16 mouse cellular contexts compared by ENCODE assay signal in genomic region chr9:90033922-90034321, GRCm38 (mm10). TPM values are rescaled to one million over a fixed set of nuclear protein-coding genes. Genes with fewer than 3 reads are reported as not detected.
DNase-seq lines count a peak whose midpoint lies in the region; ATAC-seq and TF ChIP-seq lines count a peak whose summit lies in the region.
"Had no signal": no experiment of that assay in that cellular context is flagged by ENCODE, and none has a peak within 500 bp of the region (broad histone marks: within the 10 kb centered on the region; RNA-seq: fewer than 3 reads in every experiment).

No protein-coding gene starts in this region.

- no peak overlapping the region for H3K4me3 ChIP-seq in gastrocnemius, adult 2 months
- H3K4me3 ChIP-seq in liver, postnatal 0 days (ENCODE audit: low read depth, low read length): no peak overlapping the region
- no peak overlapping the region for H3K4me3 ChIP-seq in liver, embryonic 11.5 days (ENCODE audit: low read depth, low read length)
- H3K4me3 ChIP-seq in bone marrow, adult 2 months (replicated peaks; ENCODE audit: control insufficient read depth, low read depth, low read length): peak overlapping the region; percentile 48
- H3K4me3 ChIP-seq: forebrain, embryonic 13.5 days; hindbrain, embryonic 10.5 days; intestine, embryonic 15.5 days; liver, embryonic 15.5 days; midbrain, embryonic 15.5 days had no signal

- WGBS in liver, postnatal 0 days (ENCODE audit: insufficient replicate concordance): 53% methylated on average over 4 of the region's 4 CpGs
- 60% methylated on average over 4 of the region's 4 CpGs for WGBS in liver, embryonic 11.5 days
- 70% methylated on average over 4 of the region's 4 CpGs for WGBS in bone marrow, adult 2 months

- no peak overlapping the region for H3K9ac ChIP-seq in liver, postnatal 0 days (replicated peaks)
- no peak overlapping the region for H3K9ac ChIP-seq in liver, embryonic 11.5 days (ENCODE audit: low read depth, low read length)
- H3K9ac ChIP-seq: forebrain, embryonic 13.5 days; intestine, embryonic 15.5 days; liver, embryonic 15.5 days; midbrain, embryonic 15.5 days had no signal

- TF ChIP-seq EP300 in liver, postnatal 0 days (IDR thresholded peaks at IDR 0.05; ENCODE audit: low read depth): no peak

- H3K9me3 ChIP-seq in liver, postnatal 0 days (ENCODE audit: low read length): no peaks in the 10 kb centered on the region
- no peaks in the 10 kb centered on the region for H3K9me3 ChIP-seq in liver, embryonic 11.5 days (ENCODE audit: control insufficient read depth, low read length)
- H3K9me3 ChIP-seq: forebrain, embryonic 13.5 days; hindbrain, embryonic 10.5 days; intestine, embryonic 15.5 days; liver, embryonic 15.5 days; midbrain, embryonic 15.5 days had no signal

- H3K4me1 ChIP-seq in liver, postnatal 0 days (ENCODE audit: insufficient read depth): no peaks in the 10 kb centered on the region
- H3K4me1 ChIP-seq in liver, embryonic 11.5 days (replicated peaks; ENCODE audit: control insufficient read depth, insufficient read depth, low read length): no peaks in the 10 kb centered on the region
- H3K4me1 ChIP-seq in bone marrow, adult 2 months (ENCODE audit: control insufficient read depth, insufficient read depth, low read length): peaks cover 2% of the 10 kb centered on the region
- H3K4me1 ChIP-seq: forebrain, embryonic 13.5 days; hindbrain, embryonic 10.5 days; intestine, embryonic 15.5 days; liver, embryonic 15.5 days; midbrain, embryonic 15.5 days had no signal

- no peak for TF ChIP-seq CTCF in gastrocnemius, adult 2 months (IDR thresholded peaks at IDR 0.05)
- no peak for TF ChIP-seq CTCF in liver, postnatal 0 days (IDR thresholded peaks at IDR 0.05; ENCODE audit: low read depth)
- no peak for TF ChIP-seq CTCF in bone marrow, adult 2 months (IDR thresholded peaks at IDR 0.05; ENCODE audit: control insufficient read depth, insufficient read depth, low read length)

- H3K4me2 ChIP-seq in liver, postnatal 0 days (ENCODE audit: low read depth, low read length): no peak overlapping the region
- no peak overlapping the region for H3K4me2 ChIP-seq in liver, embryonic 11.5 days
- H3K4me2 ChIP-seq: forebrain, embryonic 13.5 days; intestine, embryonic 15.5 days; liver, embryonic 15.5 days; midbrain, embryonic 15.5 days had no signal

- TF ChIP-seq POLR2A in bone marrow, adult 2 months (IDR thresholded peaks at IDR 0.05; ENCODE audit: borderline replicate concordance, control insufficient read depth, low read depth, low read length): no peak

- peak; percentile 23 for DNase-seq in gastrocnemius, adult 2 months
- DNase-seq in gastrocnemius, postnatal 36 days: no peak
- peak; percentile 22 for DNase-seq in liver, postnatal 0 days
- no peak for DNase-seq in liver, embryonic 11.5 days (ENCODE audit: low spot score)
- DNase-seq in urinary bladder, postnatal 10 days (ENCODE audit: low spot score): no peak
- DNase-seq in testis, postnatal 14 days (ENCODE audit: low spot score): no peak
- DNase-seq: cerebellum, postnatal 14 days; gastrocnemius, postnatal 10 days; right cerebral cortex, adult 18-20 months had no signal

- H3K27ac ChIP-seq in gastrocnemius, adult 2 months: no peak overlapping the region
- no peak overlapping the region for H3K27ac ChIP-seq in liver, postnatal 0 days (ENCODE audit: low read depth)
- no peak overlapping the region for H3K27ac ChIP-seq in liver, embryonic 11.5 days (ENCODE audit: low read depth, low read length)
- H3K27ac ChIP-seq in bone marrow, adult 2 months (ENCODE audit: control insufficient read depth, insufficient read depth, low read depth, low read length, poor library complexity): peak overlapping the region; percentile 57
- H3K27ac ChIP-seq: forebrain, embryonic 13.5 days; hindbrain, embryonic 10.5 days; intestine, embryonic 15.5 days; liver, embryonic 15.5 days; midbrain, embryonic 15.5 days had no signal

- ATAC-seq in liver, postnatal 0 days: peak; percentile 44; the same call in 1 of the 2 replicates
- no peak for ATAC-seq in liver, embryonic 11.5 days (replicated peaks; ENCODE audit: low FRiP score)
- ATAC-seq in monocyte, adult 5-6 weeks (replicated peaks; ENCODE audit: insufficient number of reproducible peaks, low FRiP score, low TSS enrichment, poor library complexity, severe bottlenecking): peak; percentile 96
- ATAC-seq: forebrain, embryonic 13.5 days; intestine, embryonic 15.5 days; midbrain, embryonic 15.5 days had no signal

- H3K36me3 ChIP-seq in liver, postnatal 0 days (replicated peaks; ENCODE audit: insufficient read depth, low read length): no peaks in the 10 kb centered on the region
- no peaks in the 10 kb centered on the region for H3K36me3 ChIP-seq in liver, embryonic 11.5 days (ENCODE audit: control insufficient read depth, insufficient read depth, low read length)
- H3K36me3 ChIP-seq: hindbrain, embryonic 10.5 days; intestine, embryonic 15.5 days; liver, embryonic 15.5 days; midbrain, embryonic 15.5 days had no signal

- H3K27me3 ChIP-seq in liver, postnatal 0 days (ENCODE audit: insufficient read depth, low read length): no peaks in the 10 kb centered on the region
- no peaks in the 10 kb centered on the region for H3K27me3 ChIP-seq in liver, embryonic 11.5 days (replicated peaks; ENCODE audit: control insufficient read depth, insufficient read depth, low read length)
- H3K27me3 ChIP-seq: forebrain, embryonic 13.5 days; intestine, embryonic 15.5 days; liver, embryonic 15.5 days; midbrain, embryonic 15.5 days had no signal

- intact Hi-C loops in gastrocnemius, adult 2 months (cut with DNase I): no loop called here
- intact Hi-C loops in gastrocnemius, postnatal 36 days (cut with DNase I): no loop called here

RNA-seq across cellular contexts. Expression of gene Ctsh, which starts 20.0 kb away (rescaled TPM):
- 10 to 100 TPM in 1 of 2 experiments, 1 to 10 TPM in 1; 9.9 to 13.5 TPM for total RNA-seq in gastrocnemius, adult 2 months (2021)
- 10 to 100 TPM; 12.2 to 13.2 TPM for total RNA-seq in gastrocnemius, postnatal 36 days (2021)
- 328 and 355 TPM in 2 replicates for polyA plus RNA-seq in liver, postnatal 0 days (2015; fragmentation: Nextera tagmentation; extraction: Ambion mirVana)
- polyA plus RNA-seq in liver, embryonic 11.5 days (2014; fragmentation: Nextera tagmentation; extraction: Ambion mirVana): 19.1 and 22.7 TPM in 2 replicates
- polyA plus RNA-seq in bone marrow, adult 2 months (2011; ENCODE audit: insufficient read depth, insufficient read length, low replicate concordance, missing spikeins): 27.7 and 112 TPM in 2 replicates
- 117 to 205 TPM (median 169 TPM) in 3 replicates for total RNA-seq in monocyte, adult 5-6 weeks (2017)

Comparison
In these comparisons a context has a peak if more than half of its experiments do, and no peak if none do; other contexts are left out.
1. DNase-seq: peak in gastrocnemius, adult 2 months (single experiment) and liver, postnatal 0 days (single experiment); none in gastrocnemius, postnatal 36 days (0 of 2), liver, embryonic 11.5 days (single experiment), urinary bladder, postnatal 10 days (single experiment) and testis, postnatal 14 days (single experiment).